ENCODE assay signal across 8 mouse cellular contexts in genomic region chr17:34120814-34121171, GRCm38 (mm10). TPM values are rescaled to one million over a fixed set of nuclear protein-coding genes. Genes with fewer than 3 reads are reported as not detected.
A peak's percentile ranks its signal among the peaks of the same experiment; 100 is the strongest.
DNase-seq lines count a peak whose midpoint lies in the region; ATAC-seq and TF ChIP-seq lines count a peak whose summit lies in the region.

No protein-coding gene starts in this region.

- peak overlapping the region; percentile 86 for H3K4me2 ChIP-seq in midbrain, postnatal 0 days (ENCODE audit: low read depth, low read length, poor library complexity, severe bottlenecking)

- under 1% methylated on average over 31 of the region's 31 CpGs for WGBS in midbrain, postnatal 0 days

- peak overlapping the region; percentile 93 for H3K9ac ChIP-seq in midbrain, postnatal 0 days (replicated peaks; ENCODE audit: low read length, poor library complexity, severe bottlenecking)

- no peaks in the 10 kb centered on the region for H3K9me3 ChIP-seq in midbrain, postnatal 0 days (ENCODE audit: low read length)

- no peaks in the 10 kb centered on the region for H3K27me3 ChIP-seq in midbrain, postnatal 0 days (ENCODE audit: insufficient read depth, low read length)

- DNase-seq in frontal cortex, adult 2 months (ENCODE audit: extremely low spot score in 1 of 2, low spot score in 1 of 2) = peak; percentile 46 to 75
- peak; percentile 85 to 88 for DNase-seq in gastrocnemius, postnatal 36 days
- peak; percentile 89 for DNase-seq in kidney, adult 11 months
- DNase-seq in liver = peak; percentile 92
- DNase-seq in midbrain, postnatal 0 days (ENCODE audit: low spot score) = no peak
- peak; percentile 87 for DNase-seq in testis, postnatal 14 days (ENCODE audit: low spot score)

- H3K36me3 ChIP-seq in midbrain, postnatal 0 days (ENCODE audit: insufficient read depth, low read length) = peaks cover 8% of the 10 kb centered on the region

- peak overlapping the region; percentile 77 for H3K4me3 ChIP-seq in midbrain, postnatal 0 days (ENCODE audit: low read depth, low read length)

- TF ChIP-seq CTCF in midbrain, postnatal 0 days (IDR thresholded peaks at IDR 0.05) = peak; percentile 9; the same call in 1 of the 2 replicates

- peak overlapping the region; percentile 100 for H3K27ac ChIP-seq in midbrain, postnatal 0 days (ENCODE audit: low read depth, low read length)

- ATAC-seq in frontal cortex, adult (ENCODE audit: low TSS enrichment) = no peak
- peak; percentile 8; the same call in 1 of the 2 replicates for ATAC-seq in common myeloid progenitor, adult 5-6 weeks (replicated peaks; ENCODE audit: low read depth, poor library complexity, severe bottlenecking)
- ATAC-seq in midbrain, postnatal 0 days (ENCODE audit: low FRiP score) = 0 out of 2 replicates have a peak, but pooled peaks have one; percentile 0

- intact Hi-C loops in gastrocnemius, postnatal 36 days (cut with DNase I) = no loop called here

- peaks cover 7% of the 10 kb centered on the region for H3K4me1 ChIP-seq in midbrain, postnatal 0 days (ENCODE audit: insufficient read depth, low read length)

RNA-seq across cellular contexts. Expression of gene H2-DMa, which starts 1.5 kb away (rescaled TPM):
- polyA plus RNA-seq in frontal cortex, adult 2 months (2012; rRNA removed) = 26.3 and 26.8 TPM in 2 replicates
- total RNA-seq in common myeloid progenitor, adult 5-6 weeks (2017) = 90.2 and 104 TPM in 2 replicates
- 1 to 10 TPM; 3.6 to 4.9 TPM for total RNA-seq in gastrocnemius, postnatal 36 days (2021)
- 23.8 and 39.0 TPM in 2 replicates for total RNA-seq in midbrain, postnatal 0 days (2014; rRNA removed)
- polyA plus RNA-seq in midbrain, postnatal 0 days (2015; fragmentation: Nextera tagmentation; extraction: Ambion mirVana) = 24.8 and 26.1 TPM in 2 replicates

RNA-seq across cellular contexts. Expression of gene Brd2, which starts 1.6 kb away (rescaled TPM):
- polyA plus RNA-seq in frontal cortex, adult 2 months (2012; rRNA removed) = 167 and 194 TPM in 2 replicates
- 347 and 388 TPM in 2 replicates for total RNA-seq in common myeloid progenitor, adult 5-6 weeks (2017)
- total RNA-seq in gastrocnemius, postnatal 36 days (2021) = 10 to 100 TPM; 63.2 to 74.1 TPM
- 219 and 233 TPM in 2 replicates for total RNA-seq in midbrain, postnatal 0 days (2014; rRNA removed)
- polyA plus RNA-seq in midbrain, postnatal 0 days (2015; fragmentation: Nextera tagmentation; extraction: Ambion mirVana) = 107 and 124 TPM in 2 replicates

RNA-seq across cellular contexts. Expression of gene H2-DMb2, which starts 22.3 kb away (rescaled TPM):
- 0.99 and 1.1 TPM in 2 replicates for polyA plus RNA-seq in frontal cortex, adult 2 months (2012; rRNA removed)
- total RNA-seq in common myeloid progenitor, adult 5-6 weeks (2017) = 3.3 and 5.5 TPM in 2 replicates
- under 1 TPM; 0.35 to 0.48 TPM for total RNA-seq in gastrocnemius, postnatal 36 days (2021)
- total RNA-seq in midbrain, postnatal 0 days (2014; rRNA removed) = 0.16 and 0.47 TPM in 2 replicates
- polyA plus RNA-seq in midbrain, postnatal 0 days (2015; fragmentation: Nextera tagmentation; extraction: Ambion mirVana) = 1.4 and 1.6 TPM in 2 replicates

RNA-seq across cellular contexts. Expression of gene H2-Oa, which starts 28.7 kb away (rescaled TPM):
- 1.1 and 1.2 TPM in 2 replicates for polyA plus RNA-seq in frontal cortex, adult 2 months (2012; rRNA removed)
- total RNA-seq in common myeloid progenitor, adult 5-6 weeks (2017) = 7.8 and 10.5 TPM in 2 replicates
- not detected for total RNA-seq in gastrocnemius, postnatal 36 days (2021)
- total RNA-seq in midbrain, postnatal 0 days (2014; rRNA removed) = not detected in 2 replicates
- polyA plus RNA-seq in midbrain, postnatal 0 days (2015; fragmentation: Nextera tagmentation; extraction: Ambion mirVana) = 0.23 TPM in 1 of 2 replicates, not detected in the other

RNA-seq across cellular contexts. Expression of gene H2-DMb1, which starts 32.1 kb away (rescaled TPM):
- 3.1 and 3.5 TPM in 2 replicates for polyA plus RNA-seq in frontal cortex, adult 2 months (2012; rRNA removed)
- total RNA-seq in common myeloid progenitor, adult 5-6 weeks (2017) = 31.9 and 35.1 TPM in 2 replicates
- total RNA-seq in gastrocnemius, postnatal 36 days (2021) = 1 to 10 TPM in 1 of 2 experiments, under 1 TPM in 1; 0.71 to 1.2 TPM
- total RNA-seq in midbrain, postnatal 0 days (2014; rRNA removed) = 0.47 and 4.7 TPM in 2 replicates
- 1.6 and 2.3 TPM in 2 replicates for polyA plus RNA-seq in midbrain, postnatal 0 days (2015; fragmentation: Nextera tagmentation; extraction: Ambion mirVana)
